Mouse (Mus musculus): ENCODE measurements at regions not wholly inside any gene's neighbourhood (a gene's known extent, or its start where the extent isn't known, plus 50 kb on each side); places are given as distances from the start of the nearest gene placed in this dataset.

- DNase-seq (ENCODE audit: low spot score), result no peak
These were observed 252.7 kb upstream of the Dnajc24 start for GRCm38 (mm10) chr2:106256012-106256411.

- DNase-seq (ENCODE audit: low spot score), result no peak
These were observed 231.0 kb upstream of the Dnajc24 start for GRCm38 (mm10) chr2:106234358-106234757.

- DNase-seq (ENCODE audit: low spot score), result no peak
These were observed 227.8 kb upstream of the Dnajc24 start for GRCm38 (mm10) chr2:106231136-106231535.

GRCm38 (mm10) chr2:106230021-106230420 lies 226.7 kb upstream of the Dnajc24 start:
- no peak for DNase-seq (ENCODE audit: low spot score)

- no peak for DNase-seq (ENCODE audit: low spot score)
These were observed 224.9 kb upstream of the Dnajc24 start for GRCm38 (mm10) chr2:106228249-106228648.

- DNase-seq (ENCODE audit: low spot score), result no peak
These were observed 212.8 kb upstream of the Dnajc24 start for GRCm38 (mm10) chr2:106216169-106216568.

- no peak for DNase-seq (ENCODE audit: low spot score)
These were observed 210.4 kb upstream of the Dnajc24 start for GRCm38 (mm10) chr2:106213740-106214139.

GRCm38 (mm10) chr2:106210773-106211172 lies 207.4 kb upstream of the Dnajc24 start:
- DNase-seq (ENCODE audit: low spot score), result no peak

GRCm38 (mm10) chr2:106208767-106209250 lies 205.5 kb upstream of the Dnajc24 start:
- DNase-seq (ENCODE audit: low spot score), result no peak

GRCm38 (mm10) chr2:106200130-106200529 lies 196.8 kb upstream of the Dnajc24 start:
- no peak for DNase-seq (ENCODE audit: low spot score)

- no peak for DNase-seq (ENCODE audit: low spot score)
These were observed 191.8 kb upstream of the Dnajc24 start for GRCm38 (mm10) chr2:106195170-106195569.

GRCm38 (mm10) chr2:106194369-106195023 lies 191.1 kb upstream of the Dnajc24 start:
- peak; percentile 20 for DNase-seq (ENCODE audit: low spot score)

- DNase-seq (ENCODE audit: low spot score), result no peak
These were observed 190.6 kb upstream of the Dnajc24 start for GRCm38 (mm10) chr2:106193889-106194347.

- no peak for DNase-seq (ENCODE audit: low spot score)
These were observed 187.4 kb upstream of the Dnajc24 start for GRCm38 (mm10) chr2:106190579-106191322.

- no peak for DNase-seq (ENCODE audit: low spot score)
These were observed 180.3 kb upstream of the Dnajc24 start for GRCm38 (mm10) chr2:106183651-106184050.

GRCm38 (mm10) chr2:106182051-106182450 lies 178.7 kb upstream of the Dnajc24 start:
- no peak for DNase-seq (ENCODE audit: low spot score)

- no peak for DNase-seq (ENCODE audit: low spot score)
These were observed 159.3 kb upstream of the Dnajc24 start for GRCm38 (mm10) chr2:106162681-106163080.

- DNase-seq (ENCODE audit: low spot score), result no peak
These were observed 158.5 kb upstream of the Dnajc24 start for GRCm38 (mm10) chr2:106161877-106162276.

GRCm38 (mm10) chr2:106149701-106150100 lies 146.4 kb upstream of the Dnajc24 start:
- no peak for DNase-seq (ENCODE audit: low spot score)

- DNase-seq (ENCODE audit: low spot score), result no peak
These were observed 137.6 kb upstream of the Dnajc24 start for GRCm38 (mm10) chr2:106140931-106141330.

- DNase-seq (ENCODE audit: low spot score), result no peak
These were observed 97.7 kb upstream of the Dnajc24 start for GRCm38 (mm10) chr2:106101002-106101401.

- no peak for DNase-seq (ENCODE audit: low spot score)
These were observed 82.8 kb upstream of the Dnajc24 start for GRCm38 (mm10) chr2:106086121-106086520.

Measured in urinary bladder, adult 2 months (tissue).